Mouse (Mus musculus) ES-Bruce4 (cell line): ENCODE results near the gene Ppp1r3g. TPM values are rescaled to one million over a fixed set of nuclear protein-coding genes. Genes with fewer than 3 reads are reported as not detected.

Experiments
- H3K27ac ChIP-seq: 2 replicates; pipeline ENCODE4 v1.5.1; 2012; ENCODE audit warnings: low read length, inconsistent platforms; ENCODE audit not compliant: insufficient read depth
- H3K27me3 ChIP-seq: 2 replicates; pipeline ENCODE4 v1.6.1; 2012; ENCODE audit warnings: mild to moderate bottlenecking, low read length, inconsistent platforms; ENCODE audit not compliant: control insufficient read depth, poor library complexity, insufficient read depth, severe bottlenecking
- H3K36me3 ChIP-seq: 2 replicates; pipeline ENCODE4 v1.6.1; 2012; ENCODE audit warnings: inconsistent platforms, mild to moderate bottlenecking, low read length, moderate library complexity; ENCODE audit not compliant: control insufficient read depth, poor library complexity, insufficient read depth, severe bottlenecking
- H3K4me1 ChIP-seq: one replicate; pipeline ENCODE4 v1.8.1; 2011; ENCODE audit warnings: low read length; ENCODE audit not compliant: control insufficient read depth, insufficient read depth
- H3K4me3 ChIP-seq: 2 replicates; pipeline ENCODE4 v1.5.1; 2011; ENCODE audit warnings: low read depth, mild to moderate bottlenecking, low read length
- H3K9ac ChIP-seq: 2 replicates; pipeline ENCODE4 v1.6.1; 2012; ENCODE audit warnings: low read depth, mild to moderate bottlenecking, inconsistent platforms; ENCODE audit not compliant: poor library complexity, severe bottlenecking
- H3K9me3 ChIP-seq: replicated peaks from 2 replicates; pipeline ENCODE4 v1.6.1; 2012; ENCODE audit warnings: mild to moderate bottlenecking, low read length, inconsistent platforms; ENCODE audit not compliant: control insufficient read depth, poor library complexity, insufficient read depth, severe bottlenecking
- CTCF ChIP-seq: IDR thresholded peaks from one replicate; pipeline ENCODE4 v1.8.1; 2011; ENCODE audit warnings: low read depth, low read length
- EP300 ChIP-seq: IDR thresholded peaks from 2 replicates; pipeline ENCODE4 v1.6.1; 2011; ENCODE audit warnings: low read depth, low read length; ENCODE audit not compliant: insufficient read depth
- POLR2A ChIP-seq: IDR thresholded peaks from one replicate; pipeline ENCODE4 v1.8.1; 2011; ENCODE audit warnings: low read length; ENCODE audit not compliant: insufficient read depth
- polyA plus RNA-seq: library from polyadenylated mRNA; stranded (reverse); fragments of >200 nt; gene quantifications from 2 replicates; pipeline ENCODE4 v1.2.4, GENCODE M21; 2011; ENCODE audit warnings: low read depth; ENCODE audit not compliant: missing spikeins, insufficient read depth, insufficient read length

Gene Ppp1r3g
- polyA plus RNA-seq, 1 experiment, result not detected

GRCm38 (mm10) chr13:35995696-35996426 is 37.2 kb downstream of the Ppp1r3g start:
- H3K4me3 ChIP-seq, result no peak overlapping the region
- no peaks in the 10 kb centered on the region for H3K9me3 ChIP-seq
- no peak overlapping the region for H3K9ac ChIP-seq
- no peaks in the 10 kb centered on the region for H3K27me3 ChIP-seq
- no peak overlapping the region for H3K27ac ChIP-seq
- no peaks in the 10 kb centered on the region for H3K36me3 ChIP-seq
- TF ChIP-seq POLR2A, result no peak
- no peak for TF ChIP-seq CTCF
- TF ChIP-seq EP300, result no peak
- H3K4me1 ChIP-seq, result no peaks in the 10 kb centered on the region

- Histone ChIP-seq H3K4me1 (no peaks in the 10 kb centered on the region), H3K27me3 (no peaks in the 10 kb centered on the region), H3K36me3 (no peaks in the 10 kb centered on the region), H3K27ac (no peak overlapping the region), H3K4me3 (no peak overlapping the region), H3K9me3 (no peaks in the 10 kb centered on the region), H3K9ac (no peak overlapping the region)
- no peak for TF ChIP-seq POLR2A
Measured at GRCm38 (mm10) chr13:35997606-35998005, 39.0 kb downstream of the Ppp1r3g start.

GRCm38 (mm10) chr13:36000798-36001197 is 42.2 kb downstream of the Ppp1r3g start:
- no peaks in the 10 kb centered on the region for H3K36me3 ChIP-seq
- TF ChIP-seq EP300 (no peak), POLR2A (no peak), CTCF (no peak)
- no peaks in the 10 kb centered on the region for H3K27me3 ChIP-seq
- no peak overlapping the region for H3K9ac ChIP-seq
- no peaks in the 10 kb centered on the region for H3K4me1 ChIP-seq
- H3K4me3 ChIP-seq, result no peak overlapping the region
- no peak overlapping the region for H3K27ac ChIP-seq
- no peaks in the 10 kb centered on the region for H3K9me3 ChIP-seq

GRCm38 (mm10) chr13:36009981-36010380 is 51.3 kb downstream of the Ppp1r3g start:
- Histone ChIP-seq H3K27ac (no peak overlapping the region), H3K4me3 (no peak overlapping the region), H3K36me3 (no peaks in the 10 kb centered on the region), H3K9ac (no peak overlapping the region), H3K9me3 (no peaks in the 10 kb centered on the region), H3K27me3 (no peaks in the 10 kb centered on the region), H3K4me1 (peaks cover 2% of the 10 kb centered on the region)
- TF ChIP-seq EP300, result no peak
- no peak for TF ChIP-seq CTCF
- no peak for TF ChIP-seq POLR2A

GRCm38 (mm10) chr13:36015636-36016035 is 57.0 kb downstream of the Ppp1r3g start:
- peaks cover 2% of the 10 kb centered on the region for H3K4me1 ChIP-seq
- no peak overlapping the region for H3K4me3 ChIP-seq
- no peaks in the 10 kb centered on the region for H3K9me3 ChIP-seq
- no peak overlapping the region for H3K9ac ChIP-seq
- H3K27me3 ChIP-seq, result no peaks in the 10 kb centered on the region
- no peak for TF ChIP-seq CTCF
- TF ChIP-seq POLR2A, result no peak
- no peak for TF ChIP-seq EP300
- no peak overlapping the region for H3K27ac ChIP-seq
- no peaks in the 10 kb centered on the region for H3K36me3 ChIP-seq

GRCm38 (mm10) chr13:36018017-36018416 is 59.4 kb downstream of the Ppp1r3g start:
- TF ChIP-seq POLR2A (no peak), CTCF (no peak), EP300 (no peak)
- Histone ChIP-seq H3K36me3 (no peaks in the 10 kb centered on the region), H3K27ac (no peak overlapping the region), H3K27me3 (no peaks in the 10 kb centered on the region), H3K9me3 (no peaks in the 10 kb centered on the region), H3K9ac (no peak overlapping the region), H3K4me3 (no peak overlapping the region), H3K4me1 (no peaks in the 10 kb centered on the region)
